Mouse (Mus musculus) lung, postnatal 0 days (tissue): ENCODE results near the gene Bahcc1. TPM values are rescaled to one million over a fixed set of nuclear protein-coding genes. Genes with fewer than 3 reads are reported as not detected.

ENCODE experiments used
- ATAC-seq: fragments of 200-750 bp; cut with Nextera tagmentation; 2 replicates; pipeline ENCODE4 v1.8.0; 2017; ENCODE audit warnings: moderate library complexity
- DNase-seq: peaks from one replicate; pipeline ENCODE4 v3.0.0-alpha.2; 2016; ENCODE audit warnings: low spot score
- H3K27ac ChIP-seq: fragments of 300-500 bp; sonication (generic); 2 replicates; pipeline ENCODE4 v1.5.1; 2014; ENCODE audit warnings: antibody characterized with exemption, mild to moderate bottlenecking, low read length, mixed read lengths
- H3K27me3 ChIP-seq: fragments of 300-500 bp; sonication (generic); replicated peaks from 2 replicates; pipeline ENCODE4 v1.6.1; 2014; ENCODE audit warnings: low read length, mixed read lengths; ENCODE audit not compliant: insufficient read depth
- H3K36me3 ChIP-seq: fragments of 300-500 bp; sonication (generic); 2 replicates; pipeline ENCODE4 v1.6.1; 2014; ENCODE audit warnings: low read length, mixed read lengths; ENCODE audit not compliant: insufficient read depth
- H3K4me1 ChIP-seq: fragments of 300-500 bp; sonication (generic); 2 replicates; pipeline ENCODE4 v1.6.1; 2014; ENCODE audit warnings: antibody characterized with exemption, low read depth, low read length, mixed read lengths; ENCODE audit not compliant: insufficient read depth
- H3K4me2 ChIP-seq: fragments of 300-500 bp; sonication (generic); replicated peaks from 2 replicates; pipeline ENCODE4 v1.6.1; 2014; ENCODE audit warnings: low read depth, mild to moderate bottlenecking, low read length, moderate library complexity, mixed read lengths
- H3K4me3 ChIP-seq: fragments of 300-500 bp; sonication (generic); 2 replicates; pipeline ENCODE4 v1.5.1; 2014; ENCODE audit warnings: low read depth, low read length
- H3K9ac ChIP-seq: fragments of 300-500 bp; sonication (generic); replicated peaks from 2 replicates; pipeline ENCODE4 v1.6.1; 2014; ENCODE audit warnings: low read depth, mild to moderate bottlenecking
- H3K9me3 ChIP-seq: fragments of 300-500 bp; sonication (generic); 2 replicates; pipeline ENCODE4 v1.6.1; 2016; ENCODE audit warnings: low read length, mixed read lengths
- CTCF ChIP-seq: IDR thresholded peaks from 2 replicates; pipeline ENCODE4 v1.5.1; 2016; ENCODE audit warnings: antibody characterized with exemption, mild to moderate bottlenecking
- EP300 ChIP-seq: IDR thresholded peaks from 2 replicates; pipeline ENCODE4 v1.6.1; 2016; ENCODE audit warnings: antibody characterized with exemption, mild to moderate bottlenecking, control low read depth
- WGBS: fragments of 180-500 bp; shearing (Covaris S2); extraction: QIAGEN DNeasy Blood & Tissue Kit; methylation state at CpG from one replicate; pipeline ENCODE4 v1.1.7; 2014; 5-methylcytosine and 5-hydroxymethylcytosine counted together
- polyA plus RNA-seq: library from polyadenylated mRNA; unstranded; fragments of >200 nt; fragmentation: Nextera tagmentation; extraction: Ambion mirVana; gene quantifications from 2 replicates; pipeline ENCODE4 v1.2.1, GENCODE M21; 2015

Gene Bahcc1
- polyA plus RNA-seq, 1 experiment from 2014 or later = 6.6 TPM

- DNase-seq = no peak
- Histone ChIP-seq H3K4me1 (peaks cover 21% of the 10 kb centered on the region), H3K27ac (no peak overlapping the region), H3K9me3 (no peaks in the 10 kb centered on the region), H3K9ac (no peak overlapping the region), H3K4me2 (no peak overlapping the region), H3K4me3 (no peak overlapping the region), H3K27me3 (no peaks in the 10 kb centered on the region), H3K36me3 (no peaks in the 10 kb centered on the region)
- no peak for TF ChIP-seq EP300
- no peak for TF ChIP-seq CTCF
- 53% methylated on average over 12 of the region's 12 CpGs for WGBS
- ATAC-seq = no peak
Observed at GRCm38 (mm10) chr11:120306366-120307131, 73.8 kb downstream of the Bahcc1 start.

- no peak for TF ChIP-seq EP300
- no peak for TF ChIP-seq CTCF
- no peak overlapping the region for H3K27ac ChIP-seq
Observed at GRCm38 (mm10) chr11:120307132-120307413, 74.3 kb downstream of the Bahcc1 start.

GRCm38 (mm10) chr11:120307566-120308430, 75.1 kb downstream of the Bahcc1 start:
- Histone ChIP-seq H3K4me1 (peaks cover 21% of the 10 kb centered on the region), H3K4me3 (no peak overlapping the region), H3K9me3 (no peaks in the 10 kb centered on the region), H3K27me3 (no peaks in the 10 kb centered on the region), H3K36me3 (no peaks in the 10 kb centered on the region), H3K9ac (no peak overlapping the region), H3K27ac (no peak overlapping the region), H3K4me2 (0 out of 2 replicates have a peak overlapping the region, but pooled peaks have one; percentile 17)
- TF ChIP-seq CTCF (peak; percentile 97), EP300 (no peak; the same call in 1 of the 2 replicates)
- ATAC-seq (peak; percentile 7), DNase-seq (peak; percentile 95)
- WGBS = 4% methylated on average over 19 of the region's 19 CpGs

More at GRCm38 (mm10) chr11:120307132-120307413, 74.3 kb downstream of the Bahcc1 start:
- no peaks in the 10 kb centered on the region for H3K27me3 ChIP-seq
- H3K9me3 ChIP-seq = no peaks in the 10 kb centered on the region
- DNase-seq (peak; percentile 35), ATAC-seq (no peak)
- peaks cover 21% of the 10 kb centered on the region for H3K4me1 ChIP-seq
- no peak overlapping the region for H3K4me2 ChIP-seq
- no peak overlapping the region for H3K9ac ChIP-seq
- H3K36me3 ChIP-seq = no peaks in the 10 kb centered on the region
- WGBS = 30% methylated on average over 5 of the region's 5 CpGs
- no peak overlapping the region for H3K4me3 ChIP-seq

- DNase-seq = peak; percentile 4
- H3K9ac ChIP-seq = no peak overlapping the region
- H3K4me2 ChIP-seq = no peak overlapping the region
- H3K27ac ChIP-seq = no peak overlapping the region
- H3K9me3 ChIP-seq = no peaks in the 10 kb centered on the region
- TF ChIP-seq CTCF (no peak), EP300 (no peak)
- H3K36me3 ChIP-seq = no peaks in the 10 kb centered on the region
- 43% methylated on average over 15 of the region's 15 CpGs for WGBS
- no peaks in the 10 kb centered on the region for H3K27me3 ChIP-seq
- H3K4me1 ChIP-seq = peaks cover 21% of the 10 kb centered on the region
- no peak for ATAC-seq
- H3K4me3 ChIP-seq = no peak overlapping the region
Observed at GRCm38 (mm10) chr11:120308441-120309320, 75.9 kb downstream of the Bahcc1 start.

- Histone ChIP-seq H3K27me3 (no peaks in the 10 kb centered on the region), H3K4me2 (peak overlapping the region; percentile 73), H3K9me3 (no peaks in the 10 kb centered on the region), H3K36me3 (no peaks in the 10 kb centered on the region), H3K27ac (peak overlapping the region; percentile 83), H3K4me3 (peak overlapping the region; percentile 36), H3K9ac (peak overlapping the region; percentile 0; the same call in 1 of the 2 replicates), H3K4me1 (peaks cover 12% of the 10 kb centered on the region; the same call in 1 of the 2 replicates)
- no peak for TF ChIP-seq EP300
- peak; percentile 8; the same call in 1 of the 2 replicates for TF ChIP-seq CTCF
- DNase-seq (peak; percentile 93), ATAC-seq (peak; percentile 86)
- WGBS = 6% methylated on average over 44 of the region's 45 CpGs
Observed at GRCm38 (mm10) chr11:120310813-120311312, 78.1 kb downstream of the Bahcc1 start.
